8 mouse cellular contexts compared by ENCODE assay signal in genomic region chr6:88147411-88148003, GRCm38 (mm10). TPM values are rescaled to one million over a fixed set of nuclear protein-coding genes. Genes with fewer than 3 reads are reported as not detected.
DNase-seq lines count a peak whose midpoint lies in the region; ATAC-seq and TF ChIP-seq lines count a peak whose summit lies in the region.

No protein-coding gene starts in this region.

- H3K36me3 ChIP-seq in midbrain, embryonic 13.5 days: no peaks in the 10 kb centered on the region
- no peaks in the 10 kb centered on the region for H3K36me3 ChIP-seq in midbrain, embryonic 10.5 days
- H3K36me3 ChIP-seq in limb, embryonic 15.5 days: no peaks in the 10 kb centered on the region

- 0 out of 2 replicates have a peak, but pooled peaks have one; percentile 27 for ATAC-seq in midbrain, embryonic 13.5 days
- peak; percentile 45; the same call in 1 of the 2 replicates for ATAC-seq in limb, embryonic 15.5 days (ENCODE audit: insufficient number of reproducible peaks, low FRiP score, low TSS enrichment, low read depth)

- intact Hi-C loops in heart, postnatal 14 days (cut with DNase I): no loop called here

- H3K4me1 ChIP-seq in midbrain, embryonic 13.5 days (replicated peaks): 0 out of 2 replicates have a peak, but pooled peaks cover 4% of the 10 kb centered on the region
- 0 out of 2 replicates have a peak, but pooled peaks cover 3% of the 10 kb centered on the region for H3K4me1 ChIP-seq in midbrain, embryonic 10.5 days
- H3K4me1 ChIP-seq in limb, embryonic 15.5 days: peaks cover 14% of the 10 kb centered on the region
- no peaks in the 10 kb centered on the region; the same call in 1 of the 2 replicates for H3K4me1 ChIP-seq in cerebellum, adult 2 months (ENCODE audit: control insufficient read depth, insufficient read depth, low read length)

- no peak overlapping the region for H3K27ac ChIP-seq in midbrain, embryonic 13.5 days
- H3K27ac ChIP-seq in midbrain, embryonic 10.5 days (replicated peaks): no peak overlapping the region
- H3K27ac ChIP-seq in limb, embryonic 15.5 days: peak overlapping the region; percentile 44
- no peak overlapping the region for H3K27ac ChIP-seq in cerebellum, adult 2 months (ENCODE audit: insufficient read depth, low read length)

- H3K9me3 ChIP-seq in midbrain, embryonic 13.5 days: no peaks in the 10 kb centered on the region
- no peaks in the 10 kb centered on the region for H3K9me3 ChIP-seq in midbrain, embryonic 10.5 days (replicated peaks)
- no peaks in the 10 kb centered on the region for H3K9me3 ChIP-seq in limb, embryonic 15.5 days

- no peak for TF ChIP-seq CTCF in cerebellum, adult 2 months (IDR thresholded peaks at IDR 0.05; ENCODE audit: borderline replicate concordance, insufficient read depth, low read depth, low read length)

- no peak overlapping the region for H3K4me2 ChIP-seq in midbrain, embryonic 13.5 days (replicated peaks)
- no peak overlapping the region for H3K4me2 ChIP-seq in limb, embryonic 15.5 days

- no peak for TF ChIP-seq POLR2A in cerebellum, adult 2 months (IDR thresholded peaks at IDR 0.05; ENCODE audit: borderline replicate concordance, insufficient read depth, low read length)

- peak; percentile 61 to 74 for DNase-seq in adrenal gland, adult (ENCODE audit: inconsistent age in 2 of 2, low spot score in 1 of 2)
- no peak for DNase-seq in adrenal gland, postnatal 4 days (ENCODE audit: low spot score in 2 of 2)
- DNase-seq in midbrain, embryonic 10.5 days (ENCODE audit: low spot score): no peak
- DNase-seq in heart, postnatal 14 days: peak; percentile 62 to 70
- DNase-seq in adipocyte (ENCODE audit: low spot score): no peak
- DNase-seq in cerebellum, adult 2 months: no peak

- H3K4me3 ChIP-seq in midbrain, embryonic 13.5 days (replicated peaks): no peak overlapping the region
- no peak overlapping the region for H3K4me3 ChIP-seq in midbrain, embryonic 10.5 days
- no peak overlapping the region for H3K4me3 ChIP-seq in limb, embryonic 15.5 days
- no peak overlapping the region for H3K4me3 ChIP-seq in cerebellum, adult 2 months (replicated peaks; ENCODE audit: insufficient read depth, low read depth, low read length)

- no peaks in the 10 kb centered on the region for H3K27me3 ChIP-seq in midbrain, embryonic 13.5 days
- no peaks in the 10 kb centered on the region for H3K27me3 ChIP-seq in midbrain, embryonic 10.5 days (ENCODE audit: low read depth, poor library complexity, severe bottlenecking)
- H3K27me3 ChIP-seq in limb, embryonic 15.5 days: no peaks in the 10 kb centered on the region
- H3K27me3 ChIP-seq in cerebellum, adult 2 months (ENCODE audit: control insufficient read depth, insufficient read depth, low read length): no peaks in the 10 kb centered on the region

- 76% methylated on average over 16 of the region's 16 CpGs for WGBS in midbrain, embryonic 13.5 days
- WGBS in midbrain, embryonic 10.5 days: 82% methylated on average over 16 of the region's 16 CpGs
- 62% methylated on average over 16 of the region's 16 CpGs for WGBS in limb, embryonic 15.5 days
- WGBS in cerebellum, adult 2 months: 16% methylated on average over 16 of the region's 16 CpGs

- H3K9ac ChIP-seq in midbrain, embryonic 13.5 days (replicated peaks): no peak overlapping the region
- no peak overlapping the region for H3K9ac ChIP-seq in limb, embryonic 15.5 days

RNA-seq across cellular contexts. Expression of gene Gata2, which starts 46.2 kb away (rescaled TPM):
- total RNA-seq in adrenal gland, postnatal 4 days (2021): 10 to 100 TPM; 55.5 to 62.7 TPM
- polyA plus RNA-seq in midbrain, embryonic 13.5 days (2015; fragmentation: Nextera tagmentation; extraction: Ambion mirVana): 25.7 and 38.1 TPM in 2 replicates
- polyA plus RNA-seq in midbrain, embryonic 10.5 days (2016; fragmentation: Nextera tagmentation; extraction: Ambion mirVana): 19.3 and 36.1 TPM in 2 replicates
- total RNA-seq in heart, postnatal 14 days (2021): 10 to 100 TPM; 21.4 to 23.7 TPM
- 21.8 and 21.9 TPM in 2 replicates for polyA plus RNA-seq in limb, embryonic 15.5 days (2015; fragmentation: Nextera tagmentation; extraction: Ambion mirVana)
- 6.4 and 6.6 TPM in 2 replicates for polyA plus RNA-seq in cerebellum, adult 2 months (2012; rRNA removed)

Comparison
In these comparisons a context has a peak if more than half of its experiments do, and no peak if none do; other contexts are left out.
1. DNase-seq: peak in adrenal gland, adult (2 of 2) and heart, postnatal 14 days (2 of 2); none in adrenal gland, postnatal 4 days (0 of 2), midbrain, embryonic 10.5 days (single experiment), adipocyte (single experiment) and cerebellum, adult 2 months (0 of 2).